Mouse (Mus musculus) ovary, adult 10 weeks (tissue): ENCODE measurements around the gene Zscan4-ps1. TPM values are rescaled to one million over a fixed set of nuclear protein-coding genes. Genes with fewer than 3 reads are reported as not detected.

Source experiments
- polyA plus RNA-seq: library from polyadenylated mRNA; stranded (reverse); fragments of 350-450 nt; fragmentation: Illumina TruSeq; extraction: RNeasy Lipid Tissue Mini Kit (QIAGEN cat#74804); gene quantifications from one replicate; pipeline ENCODE4 v1.2.3, GENCODE M21; 2014

Gene Zscan4-ps1
- 1.3 TPM for polyA plus RNA-seq

DNA sequence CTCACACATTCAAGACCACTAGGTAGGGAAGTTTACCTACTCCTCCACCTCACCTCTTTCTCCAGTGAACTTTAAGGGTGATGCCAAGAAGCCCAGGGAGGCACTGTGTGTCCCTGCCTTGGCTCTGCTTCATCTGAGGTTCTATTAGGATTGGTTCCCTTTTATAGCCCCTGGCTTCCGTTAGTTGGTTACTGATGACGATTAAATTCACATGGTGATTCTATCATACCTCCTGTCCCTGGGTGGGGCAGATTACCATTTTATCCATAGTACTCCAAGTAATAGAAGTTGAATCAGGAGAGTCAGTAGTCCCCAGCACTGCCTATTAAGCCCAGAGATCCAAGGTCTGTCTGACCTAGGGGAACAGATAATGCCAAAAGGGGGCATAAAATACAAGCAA, at the start of gene Zscan4-ps1:
Zscan4-ps1 (minus strand) TSS at position 101 of the 400 bp plus-strand sequence.

Other genes with a start within 250 kb of the Zscan4-ps1 start
- not detected for gene Zscan4b, start 164.6 kb downstream of the Zscan4-ps1 start, polyA plus RNA-seq
- gene Zscan4c, start 63.9 kb downstream of the Zscan4-ps1 start, polyA plus RNA-seq, result not detected
- 0.34 TPM for gene Zscan4d, start 96.5 kb upstream of the Zscan4-ps1 start, polyA plus RNA-seq
- not detected for gene Zscan4e, start 241.0 kb upstream of the Zscan4-ps1 start, polyA plus RNA-seq